Mouse (Mus musculus) lung, postnatal 0 days (tissue): Measurements from ENCODE around the gene D430041D05Rik. TPM values are rescaled to one million over a fixed set of nuclear protein-coding genes. Genes with fewer than 3 reads are reported as not detected.
A peak's percentile ranks its signal among the peaks of the same experiment; 100 is the strongest.

Experiments
- ATAC-seq: fragments of 200-750 bp; cut with Nextera tagmentation; 2 replicates; pipeline ENCODE4 v1.8.0; 2017; ENCODE audit warnings: moderate library complexity
- DNase-seq: peaks from one replicate; pipeline ENCODE4 v3.0.0-alpha.2; 2016; ENCODE audit warnings: low spot score
- H3K27ac ChIP-seq: fragments of 300-500 bp; sonication (generic); 2 replicates; pipeline ENCODE4 v1.5.1; 2014; ENCODE audit warnings: antibody characterized with exemption, mild to moderate bottlenecking, low read length, mixed read lengths
- H3K27me3 ChIP-seq: fragments of 300-500 bp; sonication (generic); replicated peaks from 2 replicates; pipeline ENCODE4 v1.6.1; 2014; ENCODE audit warnings: low read length, mixed read lengths; ENCODE audit not compliant: insufficient read depth
- H3K36me3 ChIP-seq: fragments of 300-500 bp; sonication (generic); 2 replicates; pipeline ENCODE4 v1.6.1; 2014; ENCODE audit warnings: low read length, mixed read lengths; ENCODE audit not compliant: insufficient read depth
- H3K4me1 ChIP-seq: fragments of 300-500 bp; sonication (generic); 2 replicates; pipeline ENCODE4 v1.6.1; 2014; ENCODE audit warnings: antibody characterized with exemption, low read depth, low read length, mixed read lengths; ENCODE audit not compliant: insufficient read depth
- H3K4me2 ChIP-seq: fragments of 300-500 bp; sonication (generic); replicated peaks from 2 replicates; pipeline ENCODE4 v1.6.1; 2014; ENCODE audit warnings: low read depth, mild to moderate bottlenecking, low read length, moderate library complexity, mixed read lengths
- H3K4me3 ChIP-seq: fragments of 300-500 bp; sonication (generic); 2 replicates; pipeline ENCODE4 v1.5.1; 2014; ENCODE audit warnings: low read depth, low read length
- H3K9ac ChIP-seq: fragments of 300-500 bp; sonication (generic); replicated peaks from 2 replicates; pipeline ENCODE4 v1.6.1; 2014; ENCODE audit warnings: low read depth, mild to moderate bottlenecking
- H3K9me3 ChIP-seq: fragments of 300-500 bp; sonication (generic); 2 replicates; pipeline ENCODE4 v1.6.1; 2016; ENCODE audit warnings: low read length, mixed read lengths
- CTCF ChIP-seq: IDR thresholded peaks from 2 replicates; pipeline ENCODE4 v1.5.1; 2016; ENCODE audit warnings: antibody characterized with exemption, mild to moderate bottlenecking
- EP300 ChIP-seq: IDR thresholded peaks from 2 replicates; pipeline ENCODE4 v1.6.1; 2016; ENCODE audit warnings: antibody characterized with exemption, mild to moderate bottlenecking, control low read depth
- WGBS: fragments of 180-500 bp; shearing (Covaris S2); extraction: QIAGEN DNeasy Blood & Tissue Kit; methylation state at CpG from one replicate; pipeline ENCODE4 v1.1.7; 2014; 5-methylcytosine and 5-hydroxymethylcytosine counted together
- polyA plus RNA-seq: library from polyadenylated mRNA; unstranded; fragments of >200 nt; fragmentation: Nextera tagmentation; extraction: Ambion mirVana; gene quantifications from 2 replicates; pipeline ENCODE4 v1.2.1, GENCODE M21; 2015

The D430041D05Rik gene
- polyA plus RNA-seq, 1 experiment from 2014 or later: 0.69 TPM

- 75% methylated on average over 13 of the region's 13 CpGs for WGBS
- DNase-seq: no peak
- Histone ChIP-seq H3K9ac (no peak overlapping the region), H3K4me2 (no peak overlapping the region), H3K4me1 (no peaks in the 10 kb centered on the region), H3K27ac (no peak overlapping the region), H3K4me3 (no peak overlapping the region), H3K9me3 (no peaks in the 10 kb centered on the region), H3K36me3 (no peaks in the 10 kb centered on the region), H3K27me3 (no peaks in the 10 kb centered on the region)
- ATAC-seq: no peak
- TF ChIP-seq CTCF (no peak), EP300 (no peak)
These were observed 59.2 kb downstream of the D430041D05Rik start for GRCm38 (mm10) chr2:104351415-104352203.

- Histone ChIP-seq H3K27ac (no peak overlapping the region), H3K4me2 (no peak overlapping the region), H3K4me1 (no peaks in the 10 kb centered on the region), H3K9me3 (no peaks in the 10 kb centered on the region), H3K36me3 (no peaks in the 10 kb centered on the region), H3K9ac (no peak overlapping the region), H3K27me3 (no peaks in the 10 kb centered on the region), H3K4me3 (no peak overlapping the region)
- ATAC-seq (no peak), DNase-seq (no peak)
- TF ChIP-seq CTCF (no peak), EP300 (no peak)
These were observed 73.2 kb downstream of the D430041D05Rik start for GRCm38 (mm10) chr2:104337619-104338018.

- H3K9ac ChIP-seq: no peak overlapping the region
- no peaks in the 10 kb centered on the region for H3K27me3 ChIP-seq
- H3K4me1 ChIP-seq: no peaks in the 10 kb centered on the region
- H3K9me3 ChIP-seq: no peaks in the 10 kb centered on the region
- ATAC-seq (no peak), DNase-seq (no peak)
- TF ChIP-seq EP300: no peak
- no peak for TF ChIP-seq CTCF
- whole genome bisulfite sequencing: 74% methylated on average over 6 of the region's 6 CpGs
- no peak overlapping the region for H3K27ac ChIP-seq
- H3K4me3 ChIP-seq: no peak overlapping the region
- no peak overlapping the region for H3K4me2 ChIP-seq
- H3K36me3 ChIP-seq: no peaks in the 10 kb centered on the region
These were observed 75.0 kb downstream of the D430041D05Rik start for GRCm38 (mm10) chr2:104335824-104336223.

- no peak for TF ChIP-seq EP300
- TF ChIP-seq CTCF: peak; percentile 56
- Histone ChIP-seq H3K27me3 (no peaks in the 10 kb centered on the region), H3K4me1 (no peaks in the 10 kb centered on the region), H3K36me3 (no peaks in the 10 kb centered on the region), H3K4me2 (no peak overlapping the region), H3K27ac (no peak overlapping the region), H3K4me3 (no peak overlapping the region), H3K9me3 (no peaks in the 10 kb centered on the region), H3K9ac (no peak overlapping the region)
- peak; percentile 32 for DNase-seq
- no peak for ATAC-seq
- WGBS: 62% methylated on average over 5 of the region's 5 CpGs
These were observed 76.9 kb downstream of the D430041D05Rik start for GRCm38 (mm10) chr2:104333952-104334351.

GRCm38 (mm10) chr2:104332707-104333106, 78.1 kb downstream of the D430041D05Rik start:
- Histone ChIP-seq H3K36me3 (no peaks in the 10 kb centered on the region), H3K4me2 (no peak overlapping the region), H3K27ac (no peak overlapping the region), H3K9ac (no peak overlapping the region), H3K4me1 (no peaks in the 10 kb centered on the region), H3K4me3 (no peak overlapping the region), H3K9me3 (no peaks in the 10 kb centered on the region), H3K27me3 (no peaks in the 10 kb centered on the region)
- ATAC-seq: no peak
- no peak for DNase-seq
- WGBS: 82% methylated on average over 4 of the region's 4 CpGs
- TF ChIP-seq EP300 (no peak), CTCF (no peak)

DNA sequence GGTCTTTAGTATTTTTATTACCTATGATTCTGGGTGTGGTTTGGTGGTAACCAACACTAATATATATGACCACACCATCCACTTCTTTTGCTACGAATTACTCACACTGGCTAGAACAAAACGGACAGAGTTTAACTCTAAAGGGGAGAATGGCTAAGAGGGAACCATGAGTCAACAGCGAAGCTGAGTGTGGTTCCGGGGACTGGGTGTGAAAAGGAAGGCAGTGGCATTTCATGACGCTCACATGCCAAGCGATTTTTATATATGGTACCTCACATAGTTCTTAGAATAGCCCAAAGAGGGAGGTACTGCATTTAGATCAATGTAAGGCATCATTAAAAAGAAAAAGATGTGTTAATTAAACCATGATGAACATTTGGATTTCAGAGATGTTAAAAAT, 79.6 kb downstream of the D430041D05Rik start:
- ATAC-seq (no peak), DNase-seq (no peak)
- H3K9ac ChIP-seq: no peak overlapping the region
- H3K9me3 ChIP-seq: no peaks in the 10 kb centered on the region
- H3K4me2 ChIP-seq: no peak overlapping the region
- 82% methylated on average over 6 of the region's 6 CpGs for WGBS
- H3K4me1 ChIP-seq: no peaks in the 10 kb centered on the region
- TF ChIP-seq CTCF (no peak), EP300 (no peak)
- H3K27ac ChIP-seq: no peak overlapping the region
- H3K27me3 ChIP-seq: no peaks in the 10 kb centered on the region
- no peak overlapping the region for H3K4me3 ChIP-seq
- H3K36me3 ChIP-seq: no peaks in the 10 kb centered on the region
